Mouse (Mus musculus): ENCODE measurements at regions not wholly inside any gene's neighbourhood (a gene's known extent, or its start where the extent isn't known, plus 50 kb on each side); places are given as distances from the start of the nearest gene placed in this dataset.

DNA sequence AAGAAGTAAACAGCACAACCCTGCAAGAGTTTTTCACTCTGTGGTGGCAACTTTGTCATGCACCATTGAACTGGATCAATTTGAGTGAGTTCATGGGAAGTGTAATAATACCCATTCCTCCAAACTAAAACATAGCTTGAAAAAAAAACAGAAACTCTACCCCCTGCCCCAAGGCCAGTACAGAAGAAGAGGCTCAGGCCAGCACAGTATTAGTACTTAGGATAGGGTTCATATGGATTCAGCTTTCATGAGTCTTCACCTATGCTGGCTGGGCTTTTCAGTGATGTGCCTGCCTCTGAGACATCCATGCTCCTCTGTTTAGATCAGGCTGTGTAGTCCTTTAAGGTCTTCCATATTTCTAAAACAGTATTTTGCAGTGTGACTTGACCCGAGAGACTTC is 270.6 kb downstream of the 1190002N15Rik start:
- no peak for DNase-seq (ENCODE audit: low spot score)

DNA sequence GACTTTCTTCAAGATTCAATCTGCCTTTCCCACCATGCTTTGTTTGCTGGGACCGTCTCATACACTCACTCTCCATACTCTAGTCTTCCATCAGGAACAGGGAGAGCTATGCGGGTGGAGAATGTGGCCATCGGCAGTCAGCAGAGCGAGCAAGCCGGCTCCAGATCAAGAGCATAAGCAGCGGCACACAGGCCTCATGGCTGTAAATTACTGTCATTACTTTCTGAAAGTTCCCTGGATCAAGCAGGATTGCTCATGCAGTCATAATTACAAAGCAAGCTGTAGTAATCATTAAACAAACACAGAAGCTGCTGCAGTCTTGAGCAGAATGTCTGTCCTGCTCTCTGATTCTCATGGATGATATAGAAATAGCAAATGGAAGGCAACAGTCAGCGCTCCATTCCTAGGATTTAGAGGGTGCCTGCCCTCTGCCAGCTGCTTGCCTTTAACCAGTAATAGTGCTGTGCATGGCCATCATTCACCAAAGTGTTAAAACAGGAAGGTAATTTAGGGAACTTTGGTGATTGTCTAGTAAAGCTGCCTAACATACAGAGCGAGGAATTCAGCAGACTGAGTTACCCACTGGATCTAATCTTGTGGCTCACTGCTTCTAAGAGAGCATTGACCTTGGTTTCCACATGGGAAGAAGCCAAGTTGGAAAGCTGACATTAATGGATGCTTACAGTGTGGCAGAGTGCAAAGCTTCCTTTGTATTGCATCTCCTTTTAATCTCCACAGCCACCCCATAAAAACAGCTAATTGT is 298.2 kb downstream of the 1190002N15Rik start:
- DNase-seq (ENCODE audit: low spot score) = no peak

DNA sequence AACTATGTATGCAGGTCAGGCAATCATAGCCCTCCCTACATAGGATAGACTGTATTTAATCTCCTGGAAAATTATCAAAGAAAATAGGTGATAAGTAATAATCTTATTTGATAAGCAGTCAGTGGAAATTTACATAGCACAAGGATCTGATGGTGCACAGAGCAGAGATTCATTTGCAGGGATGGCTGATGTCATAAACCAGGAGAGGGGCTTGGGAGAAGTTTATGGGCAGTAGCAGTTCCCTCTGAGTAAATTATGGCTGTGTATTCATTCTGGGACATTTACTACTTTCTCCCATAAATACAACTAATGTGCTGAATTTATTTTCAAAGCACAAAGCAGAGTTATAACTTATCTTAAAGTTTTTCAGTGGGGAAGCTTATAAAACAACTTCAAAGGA is 299.3 kb downstream of the 1190002N15Rik start:
- no peak for DNase-seq (ENCODE audit: low spot score)

- DNase-seq (ENCODE audit: low spot score) = no peak
These were observed 308.3 kb downstream of the 1190002N15Rik start for GRCm38 (mm10) chr9:94229537-94229936.

DNA sequence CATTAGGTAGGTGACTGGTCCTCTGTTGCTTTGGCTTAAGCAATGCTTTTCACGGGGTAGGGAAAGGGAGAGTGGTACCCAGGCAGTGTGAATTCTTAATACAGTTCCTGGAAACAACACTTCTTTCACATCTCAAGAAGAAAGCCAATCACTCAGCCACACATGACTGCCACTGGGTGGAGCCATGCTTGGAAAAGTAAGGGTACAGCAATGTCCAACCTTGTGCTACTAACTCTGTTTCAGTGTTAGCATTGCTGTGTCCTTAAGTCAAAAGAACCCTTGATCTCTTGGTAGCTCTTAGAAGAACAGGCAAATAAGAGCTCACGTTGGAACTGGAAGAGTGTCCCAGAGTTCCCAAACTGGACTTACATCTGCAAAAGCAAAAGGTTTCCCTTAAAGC is 318.8 kb downstream of the 1190002N15Rik start:
- no peak for DNase-seq (ENCODE audit: low spot score)

DNA sequence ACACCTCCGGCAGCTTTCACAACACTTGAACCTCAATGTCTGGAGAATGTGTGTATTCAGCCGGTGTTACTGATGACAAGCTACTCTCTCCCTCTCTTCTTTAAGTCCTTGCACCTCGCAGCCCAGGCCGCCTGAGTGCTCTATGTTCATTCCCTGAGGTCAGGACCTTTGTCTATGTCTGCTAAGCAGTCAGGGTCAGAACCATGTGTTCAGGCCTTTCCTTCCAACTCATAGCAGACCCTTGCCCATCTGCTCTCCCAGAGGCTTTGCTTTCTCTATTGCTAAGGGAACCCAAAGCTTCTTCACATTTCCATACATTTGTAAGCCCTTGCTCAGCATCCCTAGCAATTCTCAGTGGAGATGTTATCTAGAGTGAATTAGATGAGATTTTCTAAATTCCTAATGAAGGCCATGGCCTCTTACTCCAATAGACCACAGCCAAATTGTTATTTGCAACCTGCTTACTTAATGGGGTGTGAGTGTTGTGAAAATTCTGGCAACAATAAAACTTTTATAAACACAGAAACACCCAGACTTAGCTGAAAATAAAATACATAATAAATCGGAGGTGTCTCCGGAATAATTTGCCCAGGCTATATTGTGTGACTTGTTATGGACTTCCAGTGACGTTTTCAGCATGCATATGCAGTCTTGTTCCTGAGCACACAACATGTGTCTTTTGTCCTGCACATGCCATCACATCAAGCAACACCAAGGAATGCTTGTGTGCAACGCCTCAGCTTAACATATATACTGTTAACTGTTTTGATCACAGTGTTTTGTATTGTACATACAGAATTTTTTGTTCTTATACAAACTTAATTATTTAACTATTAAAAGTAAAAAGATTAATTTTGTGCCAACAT is 321.2 kb downstream of the 1190002N15Rik start:
- no peak for DNase-seq (ENCODE audit: low spot score)

DNA sequence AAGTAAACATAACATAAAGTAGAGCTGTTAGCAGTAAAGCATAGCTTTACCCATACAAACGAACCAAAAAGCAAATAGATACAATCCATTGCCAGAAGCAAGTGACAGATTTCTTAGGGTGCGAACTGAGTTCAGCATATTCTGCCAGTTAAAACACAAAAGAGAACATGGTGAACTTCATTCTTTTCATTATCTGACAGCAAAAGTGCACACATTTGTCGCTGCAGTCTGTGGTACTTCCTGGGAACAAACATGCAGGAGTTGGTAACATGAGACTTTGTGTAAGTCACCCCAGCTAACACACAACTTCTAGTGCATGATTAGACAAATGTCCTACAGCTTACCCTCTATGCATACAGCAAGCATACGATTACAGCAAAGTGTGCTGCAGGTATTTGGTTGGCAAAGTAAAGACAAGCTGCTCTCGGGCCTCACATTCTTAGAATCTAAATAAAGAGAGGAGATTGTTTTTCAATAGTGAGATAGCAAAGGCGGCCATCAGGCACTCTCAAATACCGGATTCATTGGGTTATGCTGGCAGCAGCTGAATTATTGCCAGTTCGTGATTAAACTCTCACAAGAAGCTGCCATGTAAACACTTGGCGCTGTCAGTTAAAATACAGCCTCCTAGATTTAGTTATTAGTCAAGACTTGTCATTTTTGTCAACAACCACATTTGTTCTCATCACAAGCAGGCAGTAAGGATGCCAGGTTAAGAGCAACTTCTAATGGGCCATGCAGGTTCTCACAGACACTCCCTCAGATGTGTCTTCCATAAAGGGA is 327.2 kb downstream of the 1190002N15Rik start:
- DNase-seq (ENCODE audit: low spot score) = no peak

GRCm38 (mm10) chr9:94208987-94209386 is 328.9 kb downstream of the 1190002N15Rik start:
- no peak for DNase-seq (ENCODE audit: low spot score)

DNA sequence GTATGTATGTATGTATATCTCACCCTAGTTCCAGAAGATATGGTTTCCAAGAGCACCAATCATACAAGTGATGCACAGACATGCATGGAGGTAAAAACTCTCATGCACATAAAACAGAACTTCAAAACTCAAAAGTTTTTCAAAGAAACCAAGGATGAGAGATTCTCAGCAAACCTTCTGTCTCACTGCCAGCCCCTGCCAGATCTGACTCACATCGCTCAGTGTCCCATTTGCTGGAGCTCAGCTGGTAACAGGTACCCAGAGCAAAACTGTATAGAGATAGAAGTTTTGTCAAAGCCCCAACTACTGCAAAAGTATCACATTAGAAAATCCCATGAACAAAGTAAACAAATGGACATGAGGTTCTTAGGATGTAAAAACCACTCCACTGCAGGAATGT is 337.0 kb downstream of the 1190002N15Rik start:
- DNase-seq (ENCODE audit: low spot score) = no peak

GRCm38 (mm10) chr9:94199864-94200263 is 338.0 kb downstream of the 1190002N15Rik start:
- no peak for DNase-seq (ENCODE audit: low spot score)

- DNase-seq (ENCODE audit: low spot score) = no peak
These were observed 346.8 kb downstream of the 1190002N15Rik start for GRCm38 (mm10) chr9:94191083-94191482.

- no peak for DNase-seq (ENCODE audit: low spot score)
These were observed 347.7 kb downstream of the 1190002N15Rik start for GRCm38 (mm10) chr9:94189872-94190800.

DNA sequence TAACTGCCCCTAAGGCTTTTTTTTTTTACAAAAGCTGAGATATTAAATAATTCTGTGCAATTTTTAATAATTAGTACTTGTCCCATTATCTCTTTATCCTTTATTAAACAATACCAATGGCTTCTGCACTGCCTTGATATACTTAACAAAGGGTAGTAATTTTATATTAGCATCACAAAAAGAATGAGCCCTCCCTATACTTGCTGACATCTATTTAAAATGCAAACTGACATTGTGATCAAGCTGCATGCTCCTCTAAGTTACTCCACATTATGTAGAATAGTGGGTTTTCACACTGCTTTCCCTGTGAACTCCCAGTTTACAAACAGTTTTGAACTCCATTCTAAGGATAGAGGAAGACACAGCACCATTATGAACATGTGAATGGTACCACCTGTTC is 349.8 kb downstream of the 1190002N15Rik start:
- DNase-seq (ENCODE audit: low spot score) = no peak

- no peak for DNase-seq (ENCODE audit: low spot score)
These were observed 367.8 kb downstream of the 1190002N15Rik start for GRCm38 (mm10) chr9:94169905-94170612.

- DNase-seq (ENCODE audit: low spot score) = no peak
These were observed 374.2 kb downstream of the 1190002N15Rik start for GRCm38 (mm10) chr9:94163671-94164070.

DNA sequence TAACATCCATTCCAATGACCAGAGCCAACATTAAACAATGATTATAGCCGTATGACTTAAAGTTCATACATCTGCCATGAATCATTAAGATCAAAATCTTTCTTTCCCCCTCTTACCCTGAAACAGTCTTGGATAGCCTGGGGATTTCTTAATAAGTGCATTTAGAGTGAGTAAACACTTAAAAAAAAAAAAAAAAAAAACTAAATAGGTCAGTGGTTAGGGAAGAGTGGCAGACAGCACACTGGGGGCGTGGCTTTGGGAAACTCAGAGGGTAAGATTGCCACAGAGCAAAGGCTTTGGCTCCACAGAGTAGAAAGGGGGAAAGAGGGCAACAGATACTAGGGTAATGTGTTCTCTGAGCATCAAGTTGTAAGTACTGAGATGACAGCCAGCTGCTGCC is 382.3 kb downstream of the 1190002N15Rik start:
- DNase-seq (ENCODE audit: low spot score) = no peak

DNA sequence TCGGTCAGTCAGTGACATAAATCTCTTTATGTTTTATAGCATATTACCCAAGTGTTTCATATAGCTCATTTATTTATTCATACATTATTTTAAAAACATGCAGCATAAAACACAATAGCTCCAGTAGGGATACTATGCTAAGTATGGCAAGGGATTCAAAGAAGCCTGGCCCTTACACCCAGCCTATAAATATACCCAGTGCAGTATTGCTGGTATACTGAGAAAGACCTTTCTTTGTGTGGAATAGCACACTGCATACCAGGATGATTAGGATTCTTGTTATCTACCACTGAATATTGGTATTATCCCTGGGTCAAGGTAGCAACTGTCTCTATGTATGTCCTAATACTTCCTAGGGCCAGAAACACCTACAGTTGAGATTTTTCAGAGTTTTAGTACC is 389.4 kb downstream of the 1190002N15Rik start:
- no peak for DNase-seq (ENCODE audit: low spot score)

DNA sequence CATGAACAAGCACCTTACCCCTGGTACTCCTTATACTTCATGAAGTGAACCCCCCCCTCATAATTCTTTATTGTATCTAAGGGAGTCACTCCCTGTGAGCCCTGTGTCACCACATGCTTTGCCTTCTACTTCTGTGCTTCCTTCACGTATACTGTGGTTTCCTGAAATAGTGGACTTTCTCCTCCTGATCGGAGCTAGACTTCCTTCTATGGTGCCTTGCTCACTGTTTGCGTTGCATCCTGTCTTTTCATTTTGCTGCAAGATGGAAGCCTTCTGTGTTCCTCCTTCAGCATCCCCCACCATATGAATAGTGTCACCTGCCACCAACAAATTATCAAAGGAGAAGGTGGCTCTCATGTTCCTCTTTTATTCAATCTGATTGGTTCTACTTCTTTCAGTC is 391.1 kb downstream of the 1190002N15Rik start:
- DNase-seq (ENCODE audit: low spot score) = no peak

- DNase-seq (ENCODE audit: low spot score) = no peak
These were observed 401.4 kb downstream of the 1190002N15Rik start for GRCm38 (mm10) chr9:94136444-94136843.

GRCm38 (mm10) chr9:94133682-94134081 is 404.2 kb downstream of the 1190002N15Rik start:
- no peak for DNase-seq (ENCODE audit: low spot score)

DNA sequence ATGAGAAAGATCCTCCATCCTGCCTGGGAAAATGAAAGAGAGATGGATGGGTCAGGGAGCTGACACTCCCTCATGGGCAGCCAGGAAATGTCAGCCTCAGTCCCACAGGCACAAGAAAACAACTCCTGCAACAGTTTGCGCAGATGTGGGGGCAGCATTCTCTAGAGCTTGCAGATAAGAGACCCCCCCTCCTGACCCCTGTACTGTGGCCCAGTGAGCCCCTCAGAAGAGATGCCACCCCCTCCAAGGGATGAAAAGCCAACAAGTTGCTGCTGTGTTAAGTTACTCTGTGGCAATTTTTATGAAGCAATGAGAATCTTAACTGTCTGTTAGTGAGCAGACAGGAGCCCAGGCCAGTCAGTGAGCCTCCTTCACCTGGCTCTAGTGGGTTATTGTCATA is 406.5 kb downstream of the 1190002N15Rik start:
- no peak for DNase-seq (ENCODE audit: low spot score)

Measured in testis, postnatal 14 days (tissue).